Mouse (Mus musculus) neural tube, embryonic 15.5 days (tissue): ENCODE measurements at regions not wholly inside any gene's neighbourhood (a gene's known extent, or its start where the extent isn't known, plus 50 kb on each side); places are given as distances from the start of the nearest gene placed in this dataset.
"Not testable (repeated sequence)": the region's sequence is repeated elsewhere in the genome, so short reads cannot be mapped to it uniquely, and the experiment has no call there.

Experiments used
- ATAC-seq: fragments of 200-750 bp; cut with Nextera tagmentation; 2 replicates; pipeline ENCODE4 v1.8.0; 2017; ENCODE audit warnings: mild to moderate bottlenecking, moderate TSS enrichment, moderate library complexity; ENCODE audit not compliant: low FRiP score
- H3K27ac ChIP-seq: fragments of 300-500 bp; sonication (generic); replicated peaks from 2 replicates; pipeline ENCODE4 v1.5.1; 2015; ENCODE audit warnings: mild to moderate bottlenecking, inconsistent platforms
- H3K27me3 ChIP-seq: fragments of 300-500 bp; sonication (generic); replicated peaks from 2 replicates; pipeline ENCODE4 v1.6.1; 2015; ENCODE audit warnings: inconsistent platforms
- H3K36me3 ChIP-seq: fragments of 300-500 bp; sonication (generic); 2 replicates; pipeline ENCODE4 v1.6.1; 2015; ENCODE audit warnings: inconsistent platforms
- H3K4me1 ChIP-seq: fragments of 300-500 bp; sonication (generic); 2 replicates; pipeline ENCODE4 v1.6.1; 2015; ENCODE audit warnings: inconsistent platforms
- H3K4me2 ChIP-seq: fragments of 300-500 bp; sonication (generic); 2 replicates; pipeline ENCODE4 v1.6.1; 2015; ENCODE audit warnings: inconsistent platforms, mild to moderate bottlenecking, moderate library complexity
- H3K4me3 ChIP-seq: fragments of 300-500 bp; sonication (generic); replicated peaks from 2 replicates; pipeline ENCODE4 v1.5.1; 2015; ENCODE audit warnings: mild to moderate bottlenecking, inconsistent platforms
- H3K9ac ChIP-seq: fragments of 300-500 bp; sonication (generic); replicated peaks from 2 replicates; pipeline ENCODE4 v1.6.1; 2015; ENCODE audit warnings: mild to moderate bottlenecking, inconsistent platforms
- H3K9me3 ChIP-seq: fragments of 300-500 bp; sonication (generic); replicated peaks from 2 replicates; pipeline ENCODE4 v1.6.1; 2016; ENCODE audit warnings: inconsistent platforms
- WGBS: fragments of 180-500 bp; shearing (Covaris S2); methylation state at CpG from one replicate; pipeline ENCODE4 v1.1.7; 2015; ENCODE audit warnings: mixed read lengths; 5-methylcytosine and 5-hydroxymethylcytosine counted together

DNA sequence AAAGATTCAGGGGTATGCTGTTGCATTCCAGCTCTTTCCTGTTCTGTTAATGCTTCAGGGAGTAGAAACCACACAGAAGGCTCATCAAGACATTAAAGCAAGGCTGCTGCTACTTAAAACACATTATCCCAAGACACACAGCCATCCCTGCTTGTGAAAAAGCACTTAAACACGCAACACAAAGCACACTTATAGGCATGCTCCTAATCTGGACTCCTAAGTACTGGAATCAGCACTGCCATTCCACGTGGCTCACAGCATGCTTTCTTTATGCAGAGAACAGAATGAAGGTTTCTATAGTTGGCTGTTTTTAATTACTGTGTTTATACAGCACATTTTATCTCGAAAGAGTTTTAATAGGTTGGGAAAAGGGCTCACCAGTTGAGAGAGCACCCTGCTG, 233.2 kb upstream of the Anxa10 start:
- ATAC-seq: peak; percentile 85
- no peaks in the 10 kb centered on the region for H3K9me3 ChIP-seq
- 18% methylated on average over 3 of the region's 3 CpGs for WGBS
- H3K27ac ChIP-seq: 0 out of 2 replicates have a peak overlapping the region, but pooled peaks have one; percentile 29
- H3K4me3 ChIP-seq: no peak overlapping the region
- H3K36me3 ChIP-seq: no peaks in the 10 kb centered on the region
- H3K4me1 ChIP-seq: 0 out of 2 replicates have a peak, but pooled peaks cover 4% of the 10 kb centered on the region
- no peak overlapping the region for H3K9ac ChIP-seq
- H3K27me3 ChIP-seq: no peaks in the 10 kb centered on the region
- no peak overlapping the region for H3K4me2 ChIP-seq

DNA sequence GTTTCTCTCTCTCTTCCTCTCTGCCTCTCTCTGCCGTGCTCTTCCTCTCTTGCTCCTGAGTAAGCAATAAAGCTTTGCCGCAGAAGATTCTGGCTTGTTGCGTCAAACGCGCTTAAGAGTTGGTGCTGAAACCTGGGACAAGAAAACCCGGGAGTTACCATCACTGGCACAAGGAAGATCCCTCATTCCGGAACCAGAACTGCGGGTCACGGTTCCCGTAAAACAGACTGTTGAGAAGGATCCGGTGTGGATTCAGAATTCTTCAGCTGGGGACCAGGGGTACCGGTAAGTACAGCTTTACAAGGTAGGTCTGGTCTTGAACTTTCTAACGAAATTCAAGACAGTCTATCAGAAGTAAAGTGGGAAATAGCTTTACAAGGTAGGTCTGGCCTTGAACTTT, 221.0 kb upstream of the Anxa10 start:
- ATAC-seq, H3K9me3 ChIP-seq, H3K27me3 ChIP-seq, H3K4me1 ChIP-seq, H3K9ac ChIP-seq, H3K4me2 ChIP-seq, H3K36me3 ChIP-seq, H3K4me3 ChIP-seq, H3K27ac ChIP-seq: not testable (repeated sequence)
- WGBS: 93% methylated on average over 13 of the region's 13 CpGs
